In genomic region chr8:80826996-80827395, GRCm38 (mm10) we compare ENCODE assay signal across 13 mouse cellular contexts. TPM values are rescaled to one million over a fixed set of nuclear protein-coding genes. Genes with fewer than 3 reads are reported as not detected.
DNase-seq lines count a peak whose midpoint lies in the region; ATAC-seq and TF ChIP-seq lines count a peak whose summit lies in the region.
"Had no signal": no experiment of that assay in that cellular context is flagged by ENCODE, and none has a peak within 500 bp of the region (broad histone marks: within the 10 kb centered on the region; RNA-seq: fewer than 3 reads in every experiment).

No protein-coding gene starts in this region.

- no peak overlapping the region for H3K9ac ChIP-seq in embryonic facial prominence, embryonic 14.5 days (ENCODE audit: low read depth, low read length)
- H3K9ac ChIP-seq in kidney, embryonic 16.5 days (replicated peaks; ENCODE audit: low read length) = no peak overlapping the region
- no peak overlapping the region for H3K9ac ChIP-seq in forebrain, embryonic 12.5 days
- H3K9ac ChIP-seq: embryonic facial prominence, embryonic 13.5 days; liver, postnatal 0 days; midbrain, embryonic 15.5 days had no signal

- no peak for ATAC-seq in embryonic facial prominence, embryonic 14.5 days (ENCODE audit: low read depth)
- no peak for ATAC-seq in kidney, embryonic 16.5 days (ENCODE audit: low FRiP score, low TSS enrichment)
- ATAC-seq in forebrain, embryonic 12.5 days (ENCODE audit: low FRiP score) = no peak
- ATAC-seq: inflammation-experienced regulatory T-cells, adult 6 months; liver, postnatal 0 days; midbrain, embryonic 15.5 days had no signal

- WGBS in embryonic facial prominence, embryonic 14.5 days = 81% methylated on average over 7 of the region's 7 CpGs
- WGBS in embryonic facial prominence, embryonic 10.5 days = 90% methylated on average over 7 of the region's 7 CpGs
- WGBS in kidney, adult 2 months = 49% methylated on average over 7 of the region's 7 CpGs
- 62% methylated on average over 7 of the region's 7 CpGs for WGBS in kidney, embryonic 16.5 days
- WGBS in forebrain, embryonic 12.5 days = 91% methylated on average over 7 of the region's 7 CpGs

- H3K4me2 ChIP-seq in embryonic facial prominence, embryonic 14.5 days (ENCODE audit: low read depth, low read length) = no peak overlapping the region
- H3K4me2 ChIP-seq in kidney, embryonic 16.5 days (replicated peaks; ENCODE audit: low read depth, low read length) = no peak overlapping the region
- no peak overlapping the region for H3K4me2 ChIP-seq in forebrain, embryonic 12.5 days
- H3K4me2 ChIP-seq: embryonic facial prominence, embryonic 13.5 days; midbrain, embryonic 15.5 days had no signal

- TF ChIP-seq POLR2A in kidney, adult 2 months (IDR thresholded peaks at IDR 0.05; ENCODE audit: low read depth, low read length) = no peak

- no peak for DNase-seq in embryonic facial prominence, embryonic 14.5 days (ENCODE audit: low spot score)
- no peak for DNase-seq in embryonic facial prominence, embryonic 10.5 days (ENCODE audit: low spot score)
- DNase-seq in kidney, adult 2 months = peak; percentile 91
- peak; percentile 13 to 26 for DNase-seq in cerebellum, adult 18-20 months
- DNase-seq in kidney, postnatal 14 days = peak; percentile 64
- DNase-seq in layer of hippocampus, adult 9-10 months (ENCODE audit: low spot score) = no peak
- DNase-seq: liver, postnatal 0 days had no signal

- peak overlapping the region; percentile 33; the same call in 1 of the 2 replicates for H3K27ac ChIP-seq in embryonic facial prominence, embryonic 14.5 days (replicated peaks; ENCODE audit: low read depth, low read length)
- no peak overlapping the region for H3K27ac ChIP-seq in embryonic facial prominence, embryonic 10.5 days (replicated peaks)
- H3K27ac ChIP-seq in kidney, adult 2 months (ENCODE audit: insufficient read depth, low read depth, low read length) = no peak overlapping the region
- H3K27ac ChIP-seq in kidney, embryonic 16.5 days (ENCODE audit: low read length) = no peak overlapping the region
- no peak overlapping the region for H3K27ac ChIP-seq in forebrain, embryonic 12.5 days
- H3K27ac ChIP-seq: embryonic facial prominence, embryonic 13.5 days; midbrain, embryonic 15.5 days had no signal

- H3K9me3 ChIP-seq in embryonic facial prominence, embryonic 14.5 days (ENCODE audit: control insufficient read depth, low read length) = no peaks in the 10 kb centered on the region
- H3K9me3 ChIP-seq in embryonic facial prominence, embryonic 10.5 days = no peaks in the 10 kb centered on the region
- H3K9me3 ChIP-seq in kidney, embryonic 16.5 days (ENCODE audit: low read length) = no peaks in the 10 kb centered on the region
- H3K9me3 ChIP-seq in forebrain, embryonic 12.5 days = no peaks in the 10 kb centered on the region
- H3K9me3 ChIP-seq: embryonic facial prominence, embryonic 13.5 days; G1E; midbrain, embryonic 15.5 days had no signal

- H3K4me1 ChIP-seq in embryonic facial prominence, embryonic 14.5 days (ENCODE audit: control insufficient read depth, insufficient read depth, low read length) = peaks cover 33% of the 10 kb centered on the region
- peaks cover 27% of the 10 kb centered on the region for H3K4me1 ChIP-seq in embryonic facial prominence, embryonic 10.5 days
- H3K4me1 ChIP-seq in kidney, adult 2 months (ENCODE audit: control insufficient read depth, insufficient read depth, low read length) = peaks cover 51% of the 10 kb centered on the region
- peaks cover 68% of the 10 kb centered on the region for H3K4me1 ChIP-seq in kidney, embryonic 16.5 days (ENCODE audit: insufficient read depth, low read length)
- H3K4me1 ChIP-seq in forebrain, embryonic 12.5 days = peaks cover 31% of the 10 kb centered on the region

- no peak overlapping the region for H3K4me3 ChIP-seq in embryonic facial prominence, embryonic 14.5 days (ENCODE audit: low read depth, low read length)
- H3K4me3 ChIP-seq in embryonic facial prominence, embryonic 10.5 days = no peak overlapping the region
- H3K4me3 ChIP-seq in kidney, adult 2 months (ENCODE audit: insufficient read depth, low read depth, low read length) = no peak overlapping the region
- no peak overlapping the region for H3K4me3 ChIP-seq in kidney, embryonic 16.5 days (ENCODE audit: low read length)
- H3K4me3 ChIP-seq in forebrain, embryonic 12.5 days (replicated peaks) = no peak overlapping the region
- H3K4me3 ChIP-seq: embryonic facial prominence, embryonic 13.5 days; midbrain, embryonic 15.5 days had no signal

- TF ChIP-seq CTCF in kidney, adult 2 months (conservative IDR thresholded peaks at IDR 0.05; ENCODE audit: insufficient read depth, insufficient read length, low read depth, low read length) = no peak

- no peaks in the 10 kb centered on the region for H3K36me3 ChIP-seq in embryonic facial prominence, embryonic 14.5 days (ENCODE audit: control insufficient read depth, insufficient read depth, low read length)
- no peaks in the 10 kb centered on the region for H3K36me3 ChIP-seq in embryonic facial prominence, embryonic 10.5 days (replicated peaks)
- H3K36me3 ChIP-seq in kidney, adult 2 months (ENCODE audit: control insufficient read depth, insufficient read depth, low read length) = no peaks in the 10 kb centered on the region
- no peaks in the 10 kb centered on the region for H3K36me3 ChIP-seq in kidney, embryonic 16.5 days (ENCODE audit: insufficient read depth, low read length)
- no peaks in the 10 kb centered on the region for H3K36me3 ChIP-seq in forebrain, embryonic 12.5 days (replicated peaks)
- H3K36me3 ChIP-seq: embryonic facial prominence, embryonic 13.5 days; G1E; midbrain, embryonic 15.5 days had no signal

- H3K27me3 ChIP-seq in embryonic facial prominence, embryonic 14.5 days (replicated peaks; ENCODE audit: control insufficient read depth, insufficient read depth, low read length) = no peaks in the 10 kb centered on the region
- H3K27me3 ChIP-seq in embryonic facial prominence, embryonic 10.5 days (replicated peaks; ENCODE audit: low read depth, poor library complexity, severe bottlenecking) = no peaks in the 10 kb centered on the region
- no peaks in the 10 kb centered on the region for H3K27me3 ChIP-seq in kidney, adult 2 months (replicated peaks; ENCODE audit: control insufficient read depth, insufficient read depth, low read length)
- H3K27me3 ChIP-seq in kidney, embryonic 16.5 days (ENCODE audit: insufficient read depth, low read length) = no peaks in the 10 kb centered on the region
- H3K27me3 ChIP-seq in forebrain, embryonic 12.5 days = no peaks in the 10 kb centered on the region
- H3K27me3 ChIP-seq: embryonic facial prominence, embryonic 13.5 days; midbrain, embryonic 15.5 days had no signal

RNA-seq across cellular contexts. Expression of gene Gab1, which starts 53.3 kb away (rescaled TPM):
- polyA plus RNA-seq in embryonic facial prominence, embryonic 14.5 days (2014; fragmentation: Nextera tagmentation; extraction: Ambion mirVana) = 30.3 and 34.8 TPM in 2 replicates
- 14.5 and 15.0 TPM in 2 replicates for polyA plus RNA-seq in embryonic facial prominence, embryonic 10.5 days (2016; fragmentation: Nextera tagmentation; extraction: Ambion mirVana)
- polyA plus RNA-seq in kidney, adult 2 months (2012; rRNA removed) = 24.6 and 27.8 TPM in 2 replicates
- polyA plus RNA-seq in kidney, embryonic 16.5 days (2015; fragmentation: Nextera tagmentation; extraction: Ambion mirVana) = 14.7 and 15.6 TPM in 2 replicates
- 15.3 and 15.6 TPM in 2 replicates for polyA plus RNA-seq in forebrain, embryonic 12.5 days (2016; fragmentation: Nextera tagmentation; extraction: Ambion mirVana)
- polyA plus RNA-seq: inflammation-experienced regulatory T-cells, adult 6 months had no signal

Comparison
In these comparisons a context has a peak if more than half of its experiments do, and no peak if none do; other contexts are left out.
1. DNase-seq: peak in kidney, adult 2 months (single experiment), cerebellum, adult 18-20 months (2 of 2) and kidney, postnatal 14 days (single experiment); none in embryonic facial prominence, embryonic 14.5 days (single experiment), embryonic facial prominence, embryonic 10.5 days (single experiment) and layer of hippocampus, adult 9-10 months (single experiment).